Mouse (Mus musculus) heart, adult 2 months (tissue): ENCODE measurements around the gene Trpm2.

ENCODE experiments used
- CTCF ChIP-seq: fragments of 200-600 bp; IDR thresholded peaks from 2 replicates; pipeline ENCODE4 v1.8.1; 2022; ENCODE audit warnings: antibody characterized with exemption, mild to moderate bottlenecking, moderate library complexity
- EP300 ChIP-seq: fragments of 200-500 bp; IDR thresholded peaks from 2 replicates; pipeline ENCODE4 v1.6.1; 2011; ENCODE audit warnings: low read depth, low read length, control low read depth; ENCODE audit not compliant: insufficient read depth
- POLR2A ChIP-seq: fragments of 200-500 bp; IDR thresholded peaks from 2 replicates; pipeline ENCODE4 v1.6.1; 2011; ENCODE audit warnings: mild to moderate bottlenecking, low read depth, low read length, control low read depth; ENCODE audit not compliant: insufficient read depth

DNA sequence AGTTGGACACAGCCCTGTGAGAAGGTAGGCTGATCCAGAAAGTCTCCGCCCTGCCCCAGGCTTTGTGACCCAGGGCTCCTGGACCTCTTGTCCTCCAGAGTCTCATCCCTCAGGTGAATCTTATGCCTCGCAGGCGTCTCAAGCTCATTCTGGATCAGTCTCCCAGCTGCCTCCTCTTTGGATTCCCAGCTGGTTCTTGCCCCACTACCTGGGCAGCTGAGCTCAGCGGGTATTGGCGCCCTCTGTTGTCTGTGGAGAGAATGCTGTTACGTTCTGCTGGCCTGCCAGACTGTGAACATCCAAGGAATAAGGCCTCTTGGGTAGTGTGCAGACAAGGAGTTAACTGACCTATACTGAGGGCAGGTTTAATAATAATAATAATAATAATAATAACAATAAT lies 91.4 kb downstream of the Trpm2 start:
- peak; percentile 73 for TF ChIP-seq CTCF
- no peak for TF ChIP-seq POLR2A
- no peak for TF ChIP-seq EP300
